Mouse (Mus musculus) right cerebral cortex, postnatal 25 days (tissue): Measurements from ENCODE around the gene Ralgds.

ENCODE experiments used
- DNase-seq: peaks from one replicate; pipeline ENCODE4 v3.0.0; 2022

Gene Ralgds

DNA sequence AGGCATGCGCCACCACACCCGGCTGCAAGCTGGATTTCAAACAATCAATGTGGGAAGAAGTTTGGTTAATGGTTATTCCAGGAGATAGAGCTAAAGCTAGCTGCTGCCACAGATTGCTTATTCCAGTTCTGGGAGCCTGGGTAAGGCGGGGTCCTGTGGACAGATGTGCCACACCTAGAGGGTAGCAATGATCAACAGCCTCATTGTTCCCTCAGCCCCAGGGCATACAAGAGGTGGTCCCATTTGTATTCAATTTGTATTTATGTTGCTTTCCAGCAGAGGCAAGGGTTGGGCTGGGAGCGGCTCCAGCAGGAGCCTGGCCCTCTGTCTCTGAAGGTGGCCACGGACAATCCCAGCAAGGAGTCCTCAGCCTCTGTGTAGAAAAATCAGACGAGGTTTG, 6.6 kb upstream of the Ralgds start:
- DNase-seq = no peak

DNA sequence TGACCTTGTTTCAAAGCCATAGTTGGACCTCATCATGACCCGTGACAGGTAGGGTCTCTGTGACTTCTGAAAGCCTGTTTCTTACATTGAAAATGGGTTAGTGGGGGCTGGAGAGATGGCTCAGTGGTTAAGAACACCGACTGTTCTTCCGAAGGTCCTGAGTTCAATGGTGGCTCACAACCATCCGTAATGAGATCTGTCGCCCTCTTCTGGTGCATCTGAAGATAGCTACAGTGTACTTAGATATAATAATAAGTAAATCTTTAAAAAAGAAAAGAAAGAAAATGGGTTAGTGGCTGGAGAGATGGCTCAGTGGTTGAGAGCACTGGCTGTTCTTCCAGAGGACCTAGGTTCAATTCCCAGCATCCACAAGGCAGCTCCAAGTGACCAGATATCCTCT, 1.3 kb upstream of the Ralgds start:
- DNase-seq = peak; percentile 2

DNA sequence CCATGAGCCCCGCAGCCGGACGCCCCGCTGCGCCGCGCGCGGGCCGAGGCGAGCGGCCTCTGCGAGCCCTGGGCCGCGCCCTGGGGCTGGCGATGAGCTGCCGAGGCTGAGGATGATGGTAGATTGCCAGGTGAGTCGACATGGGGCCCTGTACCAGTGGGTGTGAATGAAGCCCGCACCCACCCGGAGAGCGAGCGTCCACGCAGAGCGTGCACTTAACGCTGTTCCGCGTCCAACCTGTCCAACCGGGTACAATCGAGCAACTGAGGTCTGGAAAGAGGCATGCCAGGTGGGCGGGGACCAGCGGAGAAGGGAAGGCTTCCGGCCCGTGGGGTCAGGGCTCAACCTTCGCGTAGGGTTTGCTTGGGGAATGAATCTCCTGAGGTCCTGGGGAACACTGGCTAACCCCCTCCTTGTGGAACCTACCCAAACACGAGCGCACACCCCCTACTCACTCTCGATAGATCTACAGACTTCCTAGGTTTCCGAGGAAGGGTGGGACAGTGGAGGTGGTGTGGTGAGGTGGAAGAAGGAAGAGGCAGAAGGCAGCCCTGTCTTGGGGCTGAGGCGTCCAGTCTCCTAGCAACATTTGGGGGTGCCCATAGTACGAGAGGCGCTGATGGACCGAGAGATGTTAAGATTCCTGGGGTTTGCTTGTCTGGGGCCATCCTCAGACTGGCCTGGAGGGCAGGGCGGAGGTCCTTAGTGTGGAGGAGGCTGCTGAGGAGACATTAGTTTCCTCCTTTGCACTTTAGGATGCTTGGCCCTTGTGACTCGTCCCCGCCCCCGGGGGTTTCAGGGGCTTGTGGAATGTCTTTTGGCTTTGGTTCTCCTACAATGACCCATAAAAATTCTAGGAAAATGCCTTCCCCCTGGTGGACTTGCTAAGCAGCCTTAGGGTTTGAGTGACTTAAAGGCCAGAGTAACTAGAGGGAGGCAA, 776 bp downstream of the Ralgds start:
- no peak for DNase-seq

DNA sequence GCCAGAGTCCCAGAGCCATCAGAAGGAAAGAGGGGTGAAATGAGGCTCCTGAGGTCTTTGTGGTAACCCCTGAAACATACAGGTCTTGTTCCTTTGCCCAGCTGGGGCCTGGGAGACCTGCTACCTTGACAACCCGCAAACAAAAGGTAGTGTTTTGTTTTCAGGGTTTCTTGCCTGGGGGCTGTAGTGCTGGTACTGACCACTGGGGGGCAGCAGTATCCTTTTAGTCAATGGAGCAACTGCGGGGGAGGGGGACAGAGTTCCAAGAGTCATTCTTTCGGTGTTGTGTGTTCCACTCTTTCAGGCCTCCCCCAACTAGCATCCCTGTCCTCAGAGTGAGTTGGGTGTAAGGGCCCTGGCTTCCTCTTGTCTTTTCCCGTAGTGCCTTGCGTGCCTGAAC, 1.6 kb downstream of the Ralgds start:
- peak; percentile 71 for DNase-seq

DNA sequence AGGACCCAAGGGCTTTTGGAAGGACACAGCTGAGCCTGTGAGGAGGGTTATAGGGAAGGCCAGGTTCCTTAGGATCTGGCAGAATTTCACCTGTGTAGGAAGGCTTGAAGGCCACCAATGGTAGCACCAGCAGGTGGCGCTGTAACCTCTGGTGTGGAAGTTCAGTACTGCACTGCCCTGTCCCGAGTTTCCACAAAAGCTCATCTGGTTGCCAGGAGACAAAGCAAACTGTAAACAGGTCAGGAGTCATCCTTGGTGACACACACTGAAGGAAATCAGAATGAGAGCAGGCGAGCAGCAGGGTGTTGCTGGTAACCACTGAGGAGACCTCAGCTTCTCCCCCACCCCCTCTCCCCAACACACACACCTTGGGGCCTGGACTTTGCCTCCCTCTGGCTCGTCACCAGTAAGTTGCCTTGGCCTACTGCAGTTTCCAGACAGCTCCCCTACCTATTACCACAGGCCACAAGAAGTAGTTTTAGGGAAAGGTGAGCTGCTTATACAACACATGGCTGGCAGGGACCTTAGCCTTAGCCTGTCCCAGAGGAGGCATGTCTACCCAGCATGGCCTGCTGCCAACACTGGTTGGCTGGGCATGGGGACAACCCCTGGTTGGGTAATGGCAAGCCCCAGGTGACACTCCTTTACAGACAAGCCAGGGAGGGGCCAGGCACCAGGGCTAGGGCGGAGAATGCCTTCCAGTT, 4.4 kb downstream of the Ralgds start:
- DNase-seq = no peak

DNA sequence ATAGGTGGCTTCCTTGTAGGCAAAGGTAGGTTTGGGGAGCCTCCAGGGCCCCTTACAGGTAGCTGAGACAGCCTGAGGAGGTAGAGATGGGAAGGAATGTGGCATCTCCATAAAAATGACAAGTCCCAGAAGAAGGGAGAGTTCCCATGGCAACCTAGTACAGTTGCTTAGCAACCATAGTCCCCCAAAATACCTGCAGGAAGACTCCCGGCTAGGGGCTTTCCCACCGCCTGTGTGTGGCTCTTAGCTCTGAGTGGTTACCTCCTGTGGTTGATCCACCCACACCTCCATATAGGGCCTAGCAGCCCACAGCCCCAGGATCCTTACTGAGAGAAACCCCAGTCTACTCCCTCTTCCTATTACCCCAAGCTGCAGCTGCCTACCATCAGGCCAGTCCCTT, 5.3 kb downstream of the Ralgds start:
- DNase-seq = peak; percentile 76

DNA sequence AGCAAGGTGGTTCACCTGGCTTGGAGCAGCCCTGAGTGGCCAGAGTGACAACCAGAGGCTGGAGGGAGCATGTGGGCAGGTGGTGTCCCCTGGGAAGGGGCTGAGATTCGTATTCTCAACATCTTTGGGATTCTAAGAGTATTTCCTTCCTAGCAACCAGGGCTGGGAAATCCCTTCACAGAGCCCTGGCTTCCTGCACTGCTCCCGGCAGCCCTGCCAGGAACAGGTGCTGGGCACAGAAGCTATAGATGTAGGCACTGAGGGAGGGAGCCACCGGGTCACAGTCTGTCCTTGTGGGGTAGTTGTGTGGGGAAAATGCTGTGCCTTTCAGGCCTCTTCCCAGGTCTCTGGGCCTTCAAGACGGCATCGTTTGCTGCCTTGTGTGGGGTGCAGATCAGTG, 7.7 kb downstream of the Ralgds start:
- no peak for DNase-seq

DNA sequence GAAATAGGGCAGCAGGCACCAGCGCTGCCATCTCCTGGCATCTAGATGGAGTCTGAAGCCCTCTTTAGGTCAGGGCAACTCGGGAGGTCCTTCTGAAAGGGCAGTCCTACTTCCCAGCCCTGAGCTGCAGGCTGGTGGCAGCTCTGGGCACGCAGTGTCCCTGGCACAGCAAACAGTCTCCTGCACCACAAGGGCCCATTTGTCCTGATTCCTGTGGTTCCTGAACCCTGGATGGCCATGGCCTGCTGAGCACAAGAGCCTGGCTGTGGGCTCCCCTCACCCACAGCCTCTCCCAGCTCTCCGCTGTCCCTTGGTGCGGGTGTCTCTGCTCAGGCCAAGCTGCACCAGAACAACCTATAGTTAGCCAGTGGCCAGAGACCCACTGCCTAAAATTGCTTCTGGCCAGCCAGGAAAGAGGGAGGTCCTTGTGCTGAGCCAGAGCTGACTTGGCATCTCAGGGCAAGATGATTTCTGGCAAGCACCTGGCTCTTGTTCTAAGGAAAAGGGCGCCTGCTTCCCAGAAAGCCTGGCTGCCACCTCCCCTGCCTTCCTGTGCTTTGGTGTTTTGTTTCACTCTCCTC, 8.7 kb downstream of the Ralgds start:
- peak; percentile 52 for DNase-seq

DNA sequence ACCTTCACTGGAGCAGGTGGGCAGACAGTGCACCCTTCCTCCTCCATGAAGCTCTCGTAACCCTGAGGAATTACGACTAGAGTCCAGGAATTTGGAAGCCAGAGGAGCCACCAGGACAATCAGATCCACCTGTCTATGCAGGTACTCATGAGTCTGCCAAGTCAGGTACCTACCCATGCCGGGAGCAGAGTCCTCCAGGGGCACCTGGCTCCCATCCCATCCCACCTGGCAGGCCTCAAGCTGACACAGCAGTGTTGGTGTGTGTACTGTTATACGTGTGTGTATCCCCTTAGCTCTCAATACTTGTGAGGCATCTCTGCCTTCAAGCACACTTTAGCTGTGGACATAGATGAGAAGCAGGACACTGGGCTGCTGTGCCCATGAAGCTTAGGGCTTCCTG, 9.2 kb downstream of the Ralgds start:
- no peak for DNase-seq

DNA sequence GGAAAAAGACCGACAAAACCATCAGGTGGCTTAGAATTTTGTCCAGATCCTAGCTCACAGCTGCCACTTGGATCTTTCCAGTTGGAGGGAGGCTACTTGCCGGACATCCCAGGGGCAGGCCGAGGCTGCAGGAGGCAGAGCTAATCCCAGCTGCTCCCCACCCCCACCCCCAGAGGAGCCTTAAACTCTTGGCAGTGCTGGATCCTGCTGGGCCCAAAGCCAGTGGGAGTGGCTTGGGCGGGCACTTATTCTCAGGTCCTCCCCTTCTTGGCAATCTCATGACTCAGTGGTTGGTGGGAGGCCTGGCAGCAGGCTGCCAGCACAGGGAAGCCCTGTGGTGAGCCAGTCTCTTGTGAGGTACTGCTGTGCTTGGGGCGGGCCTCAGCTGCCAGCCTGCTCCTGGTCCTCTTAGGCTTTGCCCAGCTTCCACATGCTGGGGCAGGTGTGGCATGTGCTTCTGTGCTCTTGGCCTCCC, 10.8 kb downstream of the Ralgds start:
- peak; percentile 86 for DNase-seq

DNA sequence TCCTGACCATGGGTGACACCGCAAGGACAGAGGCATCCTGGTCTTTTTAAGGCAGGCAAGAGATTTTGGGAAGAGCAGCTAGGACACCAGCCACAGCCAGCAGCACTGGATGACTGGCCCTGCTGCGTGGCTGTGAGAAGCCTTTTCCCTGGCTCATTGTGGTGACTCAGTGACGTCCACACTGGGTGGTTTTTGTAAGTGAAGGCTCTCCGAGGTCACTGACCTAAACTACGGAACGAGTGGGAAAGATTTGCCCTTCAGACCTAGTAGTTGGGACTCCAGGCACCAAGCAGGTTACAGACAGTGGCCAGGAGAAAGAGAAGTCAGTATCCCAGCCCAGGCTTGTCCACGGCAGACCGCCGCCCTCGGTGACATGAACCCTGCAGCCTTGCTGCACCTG, 11.5 kb downstream of the Ralgds start:
- DNase-seq = no peak

DNA sequence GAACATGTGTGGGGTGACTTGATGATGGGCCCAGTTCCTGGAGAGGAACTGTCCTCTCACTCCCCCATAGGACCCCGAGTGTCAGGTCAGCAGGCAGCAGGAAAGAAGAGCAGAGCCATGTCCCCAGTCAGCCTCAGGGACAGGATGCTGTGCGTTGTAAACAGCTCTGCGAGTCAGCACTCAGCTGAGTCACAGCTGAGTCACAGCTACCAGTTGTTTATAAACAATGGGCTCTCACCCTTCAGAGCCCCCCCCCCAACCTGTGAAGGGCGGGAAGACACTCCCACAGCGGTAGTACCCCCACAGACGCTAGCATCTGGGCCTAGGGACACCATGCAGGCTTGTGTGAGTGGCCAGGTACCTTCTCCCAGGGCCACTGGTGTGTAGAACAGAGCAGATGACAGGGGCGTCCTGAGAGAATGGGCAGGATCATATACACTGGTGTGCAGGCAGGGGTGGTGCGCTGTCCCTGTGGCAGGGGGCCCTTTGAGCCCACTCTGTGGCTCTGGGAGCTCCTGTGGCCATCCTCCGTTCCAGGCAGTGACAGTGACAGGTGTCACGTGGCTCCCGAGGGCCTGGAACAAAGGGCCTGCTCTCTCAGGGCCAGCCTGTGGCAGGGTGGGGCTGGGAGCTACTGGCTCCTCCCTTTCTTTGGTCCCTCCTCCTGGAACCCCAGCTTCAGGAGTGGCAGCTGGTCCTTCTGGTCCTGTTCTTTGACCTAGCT, 12.5 kb downstream of the Ralgds start:
- DNase-seq = no peak

DNA sequence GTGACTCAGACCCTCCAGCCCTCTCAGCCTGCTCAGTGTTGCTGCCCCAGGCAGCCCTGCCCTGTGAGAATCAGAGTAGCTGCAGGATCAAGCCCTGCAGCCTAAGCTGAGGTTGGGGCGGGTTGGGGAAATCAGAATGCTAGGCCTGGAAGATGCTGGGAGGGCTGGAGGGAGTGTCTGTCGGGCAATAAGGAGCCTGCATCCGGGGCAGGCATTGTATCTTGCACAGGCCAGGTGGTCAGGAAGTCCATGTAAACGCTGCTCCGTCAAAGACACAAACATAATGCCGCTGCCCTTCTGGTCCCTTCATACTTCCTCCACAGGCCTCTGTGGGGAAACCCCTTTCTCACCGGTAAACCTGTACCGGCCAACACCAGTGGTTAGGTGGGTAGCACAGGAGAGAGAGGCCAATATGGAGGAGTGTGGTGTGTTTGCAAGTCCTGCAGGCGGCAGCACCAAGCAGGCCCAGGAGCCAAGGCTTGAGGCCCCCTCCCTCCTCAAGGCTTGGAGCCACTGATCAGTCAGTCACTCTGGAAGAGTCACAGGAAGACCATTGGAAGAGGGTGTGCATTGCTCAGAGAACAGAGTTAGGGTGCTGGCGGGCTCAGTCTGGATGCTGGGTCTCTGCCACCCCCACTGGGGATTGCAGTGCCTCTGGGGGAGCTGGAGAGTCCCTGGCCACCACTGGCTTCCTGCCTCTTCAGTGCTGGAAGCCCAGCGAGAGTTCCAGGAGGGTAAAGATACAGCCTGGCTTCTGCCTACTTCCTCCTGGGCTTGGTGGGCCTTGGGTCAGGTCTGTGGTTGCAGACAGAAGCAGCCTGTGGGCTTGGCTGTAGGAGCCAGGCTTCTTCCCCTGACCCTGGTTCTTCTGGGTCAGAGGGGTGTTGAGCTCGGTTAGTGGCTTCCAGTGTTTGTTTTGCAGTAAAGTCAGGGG, 13.3 kb downstream of the Ralgds start:
- no peak for DNase-seq

DNA sequence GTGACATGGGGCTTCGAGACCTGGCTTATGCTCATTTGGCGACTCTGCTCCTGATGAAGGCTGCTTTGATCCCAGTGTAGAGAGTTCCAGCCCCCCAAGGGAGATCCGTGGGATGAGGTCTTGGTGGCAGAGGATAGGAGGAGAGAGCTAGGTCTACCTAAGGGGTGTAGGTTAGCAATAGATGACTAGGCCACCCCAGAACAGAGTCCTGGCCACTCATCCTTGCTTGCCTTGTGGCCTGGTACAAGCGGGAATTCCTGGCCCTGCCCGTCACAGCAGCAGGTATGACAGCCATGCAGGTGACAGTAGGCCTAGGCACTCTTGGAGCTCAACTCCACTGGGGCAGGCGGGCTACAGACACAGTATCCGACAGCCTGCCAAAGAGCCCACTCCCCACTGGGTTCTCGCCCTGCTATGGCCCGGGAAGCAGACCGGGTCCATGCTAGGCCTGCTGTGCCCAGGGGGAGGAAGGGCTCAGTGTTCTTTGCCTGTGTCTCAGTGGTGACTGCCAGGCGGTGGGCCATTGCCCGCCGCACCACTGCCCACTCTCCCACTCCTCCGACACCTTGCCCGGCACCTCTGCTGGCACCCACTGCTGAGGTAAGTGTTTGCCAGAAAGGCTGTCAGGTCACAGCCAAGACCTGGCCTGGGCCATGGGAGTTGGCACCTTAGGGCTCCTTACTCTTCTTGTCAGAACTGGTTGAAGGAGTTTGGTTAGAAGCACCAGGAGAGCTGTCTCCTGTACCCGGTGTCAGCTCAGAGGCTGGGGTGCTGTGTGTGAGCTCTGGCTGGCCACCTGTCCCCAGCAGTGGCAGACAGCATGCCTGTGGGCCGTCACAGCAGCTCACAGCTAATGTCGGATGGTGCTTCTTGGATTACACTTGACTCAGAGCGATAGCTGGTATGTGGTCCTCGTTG, 14.8 kb downstream of the Ralgds start:
- no peak for DNase-seq

DNA sequence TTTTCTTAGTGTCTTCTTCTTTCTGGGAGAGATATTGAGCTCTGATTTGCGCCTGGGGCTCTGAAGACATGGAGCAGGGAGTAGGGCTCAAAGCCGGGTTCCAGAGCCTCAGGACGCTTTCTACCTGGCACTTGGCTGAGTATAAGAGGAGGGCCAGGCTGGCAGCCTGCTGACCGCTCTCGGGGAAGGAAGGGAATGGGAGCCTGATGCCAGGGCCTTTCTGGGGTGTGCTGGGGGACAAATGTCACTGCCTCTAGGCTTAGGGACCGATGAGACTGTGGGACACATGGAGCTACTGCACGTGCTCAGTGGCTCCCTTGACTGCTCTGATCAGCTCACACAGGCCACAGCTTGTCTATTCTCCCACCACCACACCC, 15.4 kb downstream of the Ralgds start:
- no peak for DNase-seq

DNA sequence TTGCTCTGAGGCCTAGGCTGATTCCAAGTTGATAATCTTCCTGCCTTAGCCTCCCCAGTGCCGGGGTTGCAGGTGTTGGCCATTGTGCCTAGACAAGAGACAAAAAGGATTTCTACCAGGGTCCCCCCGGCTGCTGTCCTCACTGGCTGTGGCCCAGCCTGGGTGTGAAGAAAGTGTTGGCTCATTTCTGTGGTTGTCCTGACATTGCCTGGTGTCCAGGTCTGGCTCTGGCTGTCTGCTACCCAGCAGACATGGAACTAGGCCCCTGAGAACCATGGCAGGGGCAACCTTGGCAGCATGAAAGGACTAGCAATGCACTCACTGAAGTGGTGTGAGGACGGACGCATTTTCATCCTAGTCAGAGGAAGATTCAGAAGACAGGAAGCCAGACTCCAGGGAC, 16.9 kb downstream of the Ralgds start:
- no peak for DNase-seq

DNA sequence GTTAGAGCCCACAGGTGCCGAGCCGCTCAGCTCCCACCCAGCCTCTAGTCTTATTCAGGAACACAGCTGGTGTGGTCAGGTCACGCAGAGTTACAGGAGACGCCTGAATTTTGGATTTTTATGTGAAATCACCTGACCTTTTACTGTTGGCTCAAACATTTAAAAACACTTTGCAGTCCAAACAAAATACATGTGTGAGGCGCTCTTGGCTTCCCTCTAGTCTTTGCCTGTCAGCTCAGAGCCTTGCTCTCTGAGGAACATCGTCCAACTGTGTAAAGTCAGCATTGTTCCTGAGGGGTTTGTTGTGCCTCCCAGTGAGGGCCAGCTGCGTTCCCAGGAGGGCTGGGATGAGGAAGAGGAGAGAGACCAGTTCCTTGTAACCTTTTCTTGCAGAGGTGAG, 17.4 kb downstream of the Ralgds start:
- no peak for DNase-seq

DNA sequence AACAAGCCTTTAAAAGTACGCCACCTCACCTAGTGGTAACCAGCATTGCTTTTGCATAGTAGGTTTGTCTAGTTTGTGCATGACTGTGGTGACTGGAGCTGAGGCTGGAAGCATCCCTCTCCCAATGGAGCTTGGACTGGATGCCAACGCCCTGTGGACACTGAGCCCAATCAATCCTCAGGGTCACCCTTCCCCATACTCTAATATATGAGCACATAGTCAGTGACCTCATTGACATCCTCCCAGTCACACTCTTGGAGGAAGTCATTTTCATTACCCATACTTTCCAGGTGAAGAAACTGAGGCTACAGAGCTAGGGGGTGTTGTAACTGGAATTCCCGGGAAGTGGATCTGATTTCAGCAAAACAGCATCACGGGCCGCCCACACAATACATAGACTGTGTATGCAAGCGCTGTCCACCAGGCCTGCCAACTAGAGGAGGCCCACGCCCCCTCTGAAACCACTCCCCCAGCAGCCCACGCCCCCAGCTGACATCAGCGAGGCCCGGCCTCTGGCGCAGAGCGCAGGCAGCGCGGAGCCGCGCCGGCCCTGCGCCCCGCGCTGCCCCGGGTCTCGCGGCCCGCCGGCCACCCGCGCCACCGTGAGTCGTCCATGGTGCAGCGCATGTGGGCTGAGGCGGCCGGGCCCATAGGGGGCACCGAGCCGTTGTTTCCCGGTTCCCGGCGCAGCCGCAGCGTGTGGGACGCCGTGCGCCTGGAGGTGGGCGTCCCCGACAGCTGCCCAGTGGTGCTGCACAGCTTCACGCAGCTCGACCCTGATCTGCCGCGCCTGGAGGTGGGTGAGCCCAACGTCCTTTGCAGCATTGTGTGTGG, 20.2 kb downstream of the Ralgds start:
- DNase-seq = peak; percentile 88

DNA sequence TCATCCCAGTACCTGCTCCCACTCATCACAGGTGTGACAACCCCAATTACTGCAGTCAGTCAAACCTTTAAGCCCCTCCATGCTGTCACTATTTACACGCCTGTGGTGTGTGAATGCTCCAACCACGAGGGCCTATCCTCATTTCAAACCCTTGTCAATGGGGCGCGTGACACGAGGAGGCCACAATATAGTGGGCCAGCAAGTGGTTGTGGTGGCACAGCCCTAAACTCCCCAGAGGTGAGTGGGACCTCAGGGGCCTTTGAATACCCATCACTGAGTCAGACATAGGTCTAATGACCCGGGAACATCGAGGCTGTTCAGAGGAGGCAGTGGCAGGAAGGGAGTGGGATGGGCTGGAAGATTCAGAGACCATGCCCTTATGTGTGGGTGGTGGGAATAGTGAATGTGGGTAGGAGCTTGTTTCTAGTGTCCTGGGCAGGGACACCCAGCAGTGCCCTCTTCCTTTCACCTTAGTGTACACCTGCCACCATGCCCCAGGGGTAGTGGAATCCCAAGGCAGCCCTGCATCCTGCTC, 21.0 kb downstream of the Ralgds start:
- no peak for DNase-seq
